Mouse (Mus musculus) ES-Bruce4 (cell line): ENCODE results near the gene Os9.

Experiments used
- CTCF ChIP-seq: IDR thresholded peaks from one replicate; pipeline ENCODE4 v1.8.1; 2011; ENCODE audit warnings: low read depth, low read length
- POLR2A ChIP-seq: IDR thresholded peaks from one replicate; pipeline ENCODE4 v1.8.1; 2011; ENCODE audit warnings: low read length; ENCODE audit not compliant: insufficient read depth

DNA sequence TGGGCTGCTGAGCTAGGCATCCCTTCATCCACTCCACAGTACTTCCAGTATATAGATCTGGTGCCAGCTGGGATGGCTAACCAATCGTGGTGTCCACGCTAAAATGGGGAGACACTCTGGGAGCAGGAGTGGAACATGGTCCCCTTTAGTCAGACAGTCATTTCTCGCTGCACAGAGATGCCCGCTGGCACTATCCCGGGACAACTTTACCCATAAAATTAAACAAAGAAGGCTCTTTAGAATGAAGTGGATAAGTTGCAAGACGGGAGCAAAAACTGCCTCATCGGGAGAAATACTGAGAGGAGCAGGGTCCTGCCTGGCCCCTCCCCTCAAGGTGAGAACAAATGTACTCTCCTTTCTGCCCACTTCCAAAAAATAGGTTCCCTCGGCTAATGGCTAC is 62.2 kb downstream of the Os9 start:
- TF ChIP-seq CTCF (no peak), POLR2A (no peak)
